Mouse (Mus musculus): ENCODE data around the gene Tas2r144. TPM values are rescaled to one million over a fixed set of nuclear protein-coding genes. Genes with fewer than 3 reads are reported as not detected.

Tas2r144 gene
- not detected in 2 replicates for polyA plus RNA-seq (2015; fragmentation: Nextera tagmentation; extraction: Ambion mirVana)

- Histone ChIP-seq H3K27ac (no peak within 1 kb of the TSS), H3K4me2 (no peak within 1 kb of the TSS), H3K36me3 (no peaks in the 10 kb centered on the region), H3K4me1 (no peaks in the 10 kb centered on the region), H3K9me3 (replicated peaks) (no peaks in the 10 kb centered on the region), H3K9ac (no peak within 1 kb of the TSS), H3K27me3 (no peaks in the 10 kb centered on the region), H3K4me3 (replicated peaks) (no peak within 1 kb of the TSS)
- WGBS: 78% methylated on average over 2 of the region's 2 CpGs
- ATAC-seq (replicated peaks; ENCODE audit: low FRiP score): no peak
Measured at GRCm38 (mm10) chr6:42215028-42215427, at the start of gene Tas2r144. TSS of gene Tas2r144 (plus strand) at chr6:42215328.

GRCm38 (mm10) chr6:42182462-42182861, 32.7 kb upstream of the Tas2r144 start:
- Histone ChIP-seq H3K9ac (no peak overlapping the region), H3K36me3 (no peaks in the 10 kb centered on the region), H3K4me1 (no peaks in the 10 kb centered on the region), H3K4me3 (replicated peaks) (no peak overlapping the region), H3K4me2 (no peak overlapping the region), H3K9me3 (replicated peaks) (no peaks in the 10 kb centered on the region), H3K27ac (no peak overlapping the region), H3K27me3 (no peaks in the 10 kb centered on the region)
- WGBS: 72% methylated on average over 1 of the region's 1 CpGs
- ATAC-seq (replicated peaks; ENCODE audit: low FRiP score): no peak

- no peaks in the 10 kb centered on the region for H3K27me3 ChIP-seq
- H3K27ac ChIP-seq: no peak overlapping the region
- H3K9ac ChIP-seq: no peak overlapping the region
- H3K36me3 ChIP-seq: no peaks in the 10 kb centered on the region
- 45% methylated on average over 3 of the region's 3 CpGs for WGBS
- H3K4me3 ChIP-seq (replicated peaks): no peak overlapping the region
- H3K4me2 ChIP-seq: no peak overlapping the region
- H3K4me1 ChIP-seq: no peaks in the 10 kb centered on the region
- H3K9me3 ChIP-seq (replicated peaks): no peaks in the 10 kb centered on the region
- ATAC-seq (replicated peaks; ENCODE audit: low FRiP score): no peak
Measured at GRCm38 (mm10) chr6:42186230-42186629, 28.9 kb upstream of the Tas2r144 start.

GRCm38 (mm10) chr6:42197710-42198109, 17.4 kb upstream of the Tas2r144 start:
- Histone ChIP-seq H3K27ac (no peak overlapping the region), H3K36me3 (no peaks in the 10 kb centered on the region), H3K9me3 (replicated peaks) (no peaks in the 10 kb centered on the region), H3K27me3 (no peaks in the 10 kb centered on the region), H3K4me3 (replicated peaks) (no peak overlapping the region), H3K9ac (no peak overlapping the region), H3K4me2 (no peak overlapping the region), H3K4me1 (no peaks in the 10 kb centered on the region)
- no peak for ATAC-seq (replicated peaks; ENCODE audit: low FRiP score)
- WGBS: 44% methylated on average over 3 of the region's 3 CpGs

GRCm38 (mm10) chr6:42199498-42199897, 15.6 kb upstream of the Tas2r144 start:
- H3K27me3 ChIP-seq: no peaks in the 10 kb centered on the region
- H3K4me3 ChIP-seq (replicated peaks): no peak overlapping the region
- no peaks in the 10 kb centered on the region for H3K9me3 ChIP-seq (replicated peaks)
- no peak overlapping the region for H3K9ac ChIP-seq
- no peak for ATAC-seq (replicated peaks; ENCODE audit: low FRiP score)
- no peaks in the 10 kb centered on the region for H3K4me1 ChIP-seq
- H3K36me3 ChIP-seq: no peaks in the 10 kb centered on the region
- 66% methylated on average over 1 of the region's 1 CpGs for WGBS
- no peak overlapping the region for H3K4me2 ChIP-seq
- no peak overlapping the region for H3K27ac ChIP-seq

GRCm38 (mm10) chr6:42222286-42222685, 7.2 kb downstream of the Tas2r144 start:
- ATAC-seq (replicated peaks; ENCODE audit: low FRiP score): no peak
- 64% methylated on average over 3 of the region's 3 CpGs for WGBS
- no peaks in the 10 kb centered on the region for H3K9me3 ChIP-seq (replicated peaks)

GRCm38 (mm10) chr6:42225046-42225445, 9.9 kb downstream of the Tas2r144 start:
- WGBS: 78% methylated on average over 4 of the region's 4 CpGs
- ATAC-seq (replicated peaks; ENCODE audit: low FRiP score): no peak
- no peak overlapping the region for H3K27ac ChIP-seq
- no peaks in the 10 kb centered on the region for H3K36me3 ChIP-seq
- H3K9me3 ChIP-seq (replicated peaks): no peaks in the 10 kb centered on the region
- no peak overlapping the region for H3K9ac ChIP-seq
- no peak overlapping the region for H3K4me2 ChIP-seq
- no peak overlapping the region for H3K4me3 ChIP-seq (replicated peaks)
- H3K27me3 ChIP-seq: 0 out of 2 replicates have a peak, but pooled peaks cover 7% of the 10 kb centered on the region
- no peaks in the 10 kb centered on the region for H3K4me1 ChIP-seq

More at GRCm38 (mm10) chr6:42222286-42222685, 7.2 kb downstream of the Tas2r144 start:
- Histone ChIP-seq H3K4me1 (no peaks in the 10 kb centered on the region), H3K27me3 (0 out of 2 replicates have a peak, but pooled peaks cover 7% of the 10 kb centered on the region), H3K4me2 (no peak overlapping the region), H3K9ac (no peak overlapping the region), H3K36me3 (no peaks in the 10 kb centered on the region), H3K27ac (no peak overlapping the region), H3K4me3 (replicated peaks) (no peak overlapping the region)

GRCm38 (mm10) chr6:42227240-42228101, 12.3 kb downstream of the Tas2r144 start:
- WGBS: 31% methylated on average over 17 of the region's 17 CpGs
- Histone ChIP-seq H3K4me3 (replicated peaks) (no peak overlapping the region), H3K4me2 (peak overlapping the region; percentile 24; the same call in 1 of the 2 replicates), H3K27me3 (0 out of 2 replicates have a peak, but pooled peaks cover 7% of the 10 kb centered on the region), H3K36me3 (no peaks in the 10 kb centered on the region), H3K9ac (no peak overlapping the region), H3K27ac (no peak overlapping the region), H3K9me3 (replicated peaks) (no peaks in the 10 kb centered on the region), H3K4me1 (no peaks in the 10 kb centered on the region)
- no peak for ATAC-seq (replicated peaks; ENCODE audit: low FRiP score)

GRCm38 (mm10) chr6:42229610-42230009, 14.5 kb downstream of the Tas2r144 start:
- Histone ChIP-seq H3K9me3 (replicated peaks) (no peaks in the 10 kb centered on the region), H3K27ac (no peak overlapping the region), H3K4me2 (no peak overlapping the region), H3K4me3 (replicated peaks) (no peak overlapping the region), H3K36me3 (no peaks in the 10 kb centered on the region), H3K27me3 (0 out of 2 replicates have a peak, but pooled peaks cover 7% of the 10 kb centered on the region), H3K9ac (no peak overlapping the region), H3K4me1 (no peaks in the 10 kb centered on the region)
- ATAC-seq (replicated peaks; ENCODE audit: low FRiP score): no peak
- 73% methylated on average over 4 of the region's 4 CpGs for WGBS

- WGBS: 93% methylated on average over 3 of the region's 3 CpGs
- Histone ChIP-seq H3K27me3 (no peaks in the 10 kb centered on the region), H3K9ac (no peak overlapping the region), H3K27ac (no peak overlapping the region), H3K9me3 (replicated peaks) (no peaks in the 10 kb centered on the region), H3K4me2 (no peak overlapping the region), H3K4me3 (replicated peaks) (no peak overlapping the region), H3K36me3 (no peaks in the 10 kb centered on the region), H3K4me1 (no peaks in the 10 kb centered on the region)
- no peak for ATAC-seq (replicated peaks; ENCODE audit: low FRiP score)
Measured at GRCm38 (mm10) chr6:42231191-42231590, 16.1 kb downstream of the Tas2r144 start.

GRCm38 (mm10) chr6:42237276-42237805, 22.2 kb downstream of the Tas2r144 start:
- Histone ChIP-seq H3K27me3 (no peaks in the 10 kb centered on the region), H3K4me1 (no peaks in the 10 kb centered on the region), H3K4me2 (no peak overlapping the region), H3K9ac (no peak overlapping the region), H3K4me3 (replicated peaks) (no peak overlapping the region), H3K9me3 (replicated peaks) (no peaks in the 10 kb centered on the region), H3K27ac (no peak overlapping the region), H3K36me3 (no peaks in the 10 kb centered on the region)
- WGBS: 71% methylated on average over 6 of the region's 6 CpGs
- ATAC-seq (replicated peaks; ENCODE audit: low FRiP score): no peak

GRCm38 (mm10) chr6:42241311-42242045, 26.4 kb downstream of the Tas2r144 start:
- no peak for ATAC-seq (replicated peaks; ENCODE audit: low FRiP score)
- no peak overlapping the region for H3K4me3 ChIP-seq (replicated peaks)
- no peaks in the 10 kb centered on the region for H3K9me3 ChIP-seq (replicated peaks)
- no peak overlapping the region for H3K9ac ChIP-seq
- H3K36me3 ChIP-seq: no peaks in the 10 kb centered on the region
- H3K27ac ChIP-seq: no peak overlapping the region
- no peaks in the 10 kb centered on the region for H3K27me3 ChIP-seq
- H3K4me2 ChIP-seq: no peak overlapping the region
- peaks cover 10% of the 10 kb centered on the region for H3K4me1 ChIP-seq
- WGBS: 77% methylated on average over 6 of the region's 6 CpGs
